11 mouse cellular contexts compared by ENCODE assay signal in the genomic region with DNA sequence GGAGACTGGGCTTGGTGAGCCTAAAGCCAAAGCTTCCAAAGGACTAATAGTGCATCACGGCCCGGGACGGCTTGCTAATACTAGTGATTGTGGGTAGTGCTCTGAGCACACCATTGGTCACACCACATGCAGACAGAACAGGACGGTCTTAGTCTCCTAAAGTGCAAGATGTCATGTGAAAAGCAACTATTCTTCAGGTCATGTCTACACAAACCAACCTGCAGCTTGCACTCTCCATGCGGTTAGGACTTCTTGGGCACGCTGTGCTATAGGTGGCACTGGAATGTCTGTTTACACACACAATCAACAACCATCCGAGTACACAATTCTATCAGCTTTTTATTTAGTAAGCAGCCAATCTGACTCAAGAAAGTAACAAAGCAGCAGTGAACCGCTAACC.
"Had no signal": no experiment of that assay in that cellular context is flagged by ENCODE, and none has a peak within 500 bp of the region (broad histone marks: within the 10 kb centered on the region; RNA-seq: fewer than 3 reads in every experiment).

No protein-coding gene starts in this region.

- H3K4me1 ChIP-seq: limb, embryonic 13.5 days; midbrain, embryonic 10.5 days had no signal

- H3K4me2 ChIP-seq: limb, embryonic 13.5 days; lung, embryonic 14.5 days had no signal

- H3K9ac ChIP-seq: limb, embryonic 13.5 days; liver, embryonic 14.5 days; lung, embryonic 14.5 days had no signal

- H3K9me3 ChIP-seq: limb, embryonic 13.5 days; midbrain, embryonic 10.5 days had no signal

- H3K4me3 ChIP-seq: limb, embryonic 13.5 days; midbrain, embryonic 10.5 days had no signal

- H3K27me3 ChIP-seq: limb, embryonic 13.5 days had no signal

- H3K27ac ChIP-seq: limb, embryonic 13.5 days; midbrain, embryonic 10.5 days had no signal

- DNase-seq: kidney, adult 11 months; kidney, postnatal 14 days; left cerebral cortex, postnatal 4 days; lung, embryonic 14.5 days; lung, postnatal 10 days; lung, postnatal 4 days; thymus, postnatal 4 days had no signal

- ATAC-seq: midbrain, embryonic 16.5 days had no signal
